Mouse (Mus musculus) v-Abl transformed pro-B cells (cell line): Measurements from ENCODE around the gene 1600012H06Rik.
"Not testable (repeated sequence)": the region's sequence is repeated elsewhere in the genome, so short reads cannot be mapped to it uniquely, and the experiment has no call there.

Experiments
- in situ Hi-C, 2 experiments: fragments of 400-800 bp; cut with MboI; formaldehyde crosslinking; loops; one replicate each; pipeline ENCODE4 v1.15.1; 2025; ENCODE audit not compliant: unreplicated experiment in 2 of 2

Gene 1600012H06Rik

DNA sequence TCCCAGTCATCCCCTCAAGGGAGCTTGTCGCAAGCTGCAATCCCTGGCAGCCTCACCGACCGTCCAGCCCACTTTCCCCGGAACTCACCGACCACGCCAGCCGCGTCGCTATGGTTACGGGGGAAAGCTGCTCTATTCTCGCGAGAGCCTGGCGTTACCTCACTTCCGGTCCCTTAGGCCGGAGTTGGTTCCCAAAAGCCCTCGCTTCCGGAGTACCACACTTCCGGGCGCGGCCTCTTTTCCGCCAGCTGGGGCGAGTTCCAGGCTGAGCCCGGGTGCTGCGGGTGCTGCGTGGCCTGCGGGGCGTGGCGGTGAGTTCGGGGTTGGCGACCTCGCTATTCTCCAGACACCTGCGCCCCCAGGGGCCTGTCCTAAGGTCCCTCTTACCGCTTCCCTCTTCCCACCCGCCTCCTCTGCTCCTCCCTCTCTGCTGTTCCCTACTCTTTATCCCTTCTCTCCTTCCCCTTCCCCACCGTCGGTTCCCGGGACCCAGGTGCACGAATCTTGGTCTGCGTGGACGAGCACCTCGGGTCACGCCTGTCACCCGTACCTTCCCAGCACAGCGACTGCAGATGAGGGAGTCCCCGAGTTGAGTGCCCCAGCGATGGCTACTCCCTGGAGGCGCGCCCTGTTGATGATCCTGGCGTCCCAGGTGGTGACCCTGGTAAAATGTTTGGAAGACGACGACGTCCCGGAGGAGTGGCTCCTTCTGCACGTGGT is at the start of gene 1600012H06Rik, which contains the start of gene Wdr27:
Gene 1600012H06Rik, plus strand, starts transcription at position 176 of the 720 bp plus-strand sequence.
Gene Wdr27, minus strand, starts transcription at position 150 of the 720 bp plus-strand sequence.
- in situ Hi-C loops, result loop anchor here in 1 of 2 experiments (25.0 kb wide), 2 partner anchors 444 to 794 kb away; partner anchors contain the start of genes Dll1 and Fam120b

DNA sequence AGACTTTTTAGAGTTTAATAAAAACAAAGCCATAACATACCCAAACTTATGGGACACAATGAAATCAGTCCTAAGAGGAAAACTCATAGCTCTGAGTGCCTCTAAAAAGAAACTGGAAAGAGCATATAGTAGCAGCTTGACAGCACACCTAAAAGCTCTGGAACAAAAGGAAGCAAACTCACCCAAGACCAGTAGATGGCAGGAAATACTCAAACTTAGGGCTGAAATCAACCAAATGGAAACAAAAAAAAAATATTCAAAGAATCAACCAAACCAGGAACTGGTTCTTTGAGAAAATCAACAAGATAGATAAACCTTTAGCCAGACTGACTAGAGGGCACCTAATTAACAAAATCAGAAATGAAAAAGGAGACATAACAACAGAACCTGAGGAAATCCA is 47.9 kb upstream of the 1600012H06Rik start:
- in situ Hi-C loops, result not testable (repeated sequence)

DNA sequence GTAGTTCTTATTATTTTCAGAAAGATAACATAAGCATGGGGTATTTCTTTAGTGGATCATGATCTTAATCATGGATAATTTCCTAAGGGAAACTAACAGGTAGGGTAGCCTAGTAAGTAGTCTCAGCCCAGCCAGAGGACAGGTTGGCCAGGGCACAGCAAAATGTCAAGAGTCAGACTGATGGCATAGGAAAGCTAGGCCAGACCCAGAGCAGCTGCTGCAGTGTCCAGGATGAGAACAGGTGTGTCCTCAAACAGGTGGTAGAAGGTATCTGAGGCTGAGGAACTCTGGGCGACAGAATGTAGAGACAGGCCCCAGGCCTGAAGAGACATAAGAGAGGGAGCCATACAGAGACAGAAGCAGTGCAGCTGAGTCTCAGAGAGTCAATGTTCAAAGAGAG is 44.0 kb upstream of the 1600012H06Rik start:
- in situ Hi-C loops, result no loop called here

DNA sequence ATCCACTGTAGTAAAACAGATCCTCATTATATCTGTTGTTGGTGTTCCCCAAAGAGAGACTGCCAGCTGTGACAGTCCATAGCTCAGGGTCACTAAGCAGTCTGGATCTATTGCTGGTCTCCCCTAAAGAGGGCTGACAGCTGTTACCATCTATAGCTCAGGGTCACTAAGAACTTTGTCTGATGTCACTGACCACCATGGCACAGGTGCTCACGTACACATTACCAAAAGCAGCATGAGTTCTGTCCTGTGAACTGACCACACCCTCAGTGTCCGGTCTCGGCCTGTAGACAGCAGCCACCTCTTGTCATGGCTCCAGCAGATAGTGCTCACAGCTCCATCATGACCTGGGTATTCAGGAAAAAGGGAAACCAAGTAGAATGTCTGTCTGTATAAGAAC is 39.8 kb upstream of the 1600012H06Rik start:
- in situ Hi-C loops, result loop anchor here (5.0 to 25.0 kb wide), 2 partner anchors 376 to 1866 kb away; no protein-coding TSS in a partner anchor

DNA sequence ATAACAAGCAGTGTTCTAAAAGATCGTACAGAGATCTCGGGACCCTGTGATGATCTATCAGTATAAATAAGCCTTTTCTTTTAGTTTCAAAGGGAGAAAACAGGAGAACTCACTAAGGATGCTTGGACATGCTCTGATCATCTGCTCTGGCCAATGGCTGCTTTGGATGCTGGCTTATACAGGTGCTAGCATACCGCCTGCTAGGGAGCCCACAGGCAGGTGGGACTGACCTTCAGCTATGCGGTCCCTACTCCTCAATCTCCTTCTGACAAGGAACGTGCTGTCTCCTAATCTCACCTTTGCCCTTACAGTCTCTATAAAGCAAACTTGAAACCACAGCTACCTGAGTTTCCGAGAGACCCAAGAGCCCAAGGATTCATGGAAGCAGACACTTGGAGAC is 38.8 kb upstream of the 1600012H06Rik start:
- in situ Hi-C loops, result loop anchor here (5.0 to 25.0 kb wide), 2 partner anchors 377 to 1867 kb away; no protein-coding TSS in a partner anchor

DNA sequence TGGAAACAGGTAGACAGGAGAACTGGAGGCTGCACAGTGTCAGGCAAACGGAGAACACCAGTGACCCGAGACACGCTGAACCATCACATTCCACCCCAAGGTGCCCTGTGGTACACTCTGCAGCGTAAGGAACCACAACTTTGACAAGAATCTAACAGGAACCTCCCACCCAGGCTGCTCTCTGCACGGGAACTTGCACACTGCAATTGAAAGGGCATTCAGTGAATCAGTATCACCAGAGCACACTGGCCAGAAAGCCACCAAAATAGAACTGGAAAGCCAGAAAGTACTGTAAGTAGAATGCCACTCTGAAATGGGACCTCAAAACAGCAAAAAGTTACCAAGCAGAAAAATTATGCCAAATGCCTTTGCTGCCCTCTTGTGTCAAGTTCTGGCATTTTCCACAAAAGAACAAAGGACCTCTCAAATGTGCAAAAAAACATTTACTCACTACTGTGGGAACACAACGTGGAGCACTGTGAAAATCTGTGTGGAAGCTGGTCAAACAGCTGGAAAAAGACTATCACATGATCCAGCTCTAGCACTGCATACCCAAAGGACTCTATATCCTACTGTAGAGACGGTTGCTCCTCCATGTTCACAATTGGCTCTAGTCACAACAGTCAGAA is 38.2 kb upstream of the 1600012H06Rik start:
- in situ Hi-C loops, result loop anchor here (5.0 to 25.0 kb wide), 2 partner anchors 377 to 1867 kb away; no protein-coding TSS in a partner anchor

DNA sequence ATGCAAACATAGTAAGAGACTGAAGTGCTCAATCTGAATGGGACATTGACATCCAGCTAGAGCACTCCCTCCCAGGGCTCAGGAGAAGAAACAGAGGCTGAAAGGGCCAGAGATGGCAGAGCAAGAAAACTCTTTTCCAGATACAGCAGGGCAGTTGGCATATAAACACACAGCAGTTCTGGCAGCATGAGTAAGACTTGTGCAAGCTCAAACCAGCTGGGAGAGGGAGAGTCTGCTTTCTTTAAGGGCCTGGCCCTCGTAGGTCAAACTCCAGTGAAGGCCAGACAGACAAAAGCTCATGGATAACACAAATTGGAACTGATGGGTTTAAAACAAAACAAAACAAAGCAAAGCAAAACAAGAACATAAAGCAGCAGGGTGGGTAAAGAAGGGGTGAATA is 36.4 kb upstream of the 1600012H06Rik start:
- in situ Hi-C loops, result loop anchor here in 1 of 2 experiments (25.0 kb wide), 1 partner anchor 1869 kb away; no protein-coding TSS in a partner anchor

DNA sequence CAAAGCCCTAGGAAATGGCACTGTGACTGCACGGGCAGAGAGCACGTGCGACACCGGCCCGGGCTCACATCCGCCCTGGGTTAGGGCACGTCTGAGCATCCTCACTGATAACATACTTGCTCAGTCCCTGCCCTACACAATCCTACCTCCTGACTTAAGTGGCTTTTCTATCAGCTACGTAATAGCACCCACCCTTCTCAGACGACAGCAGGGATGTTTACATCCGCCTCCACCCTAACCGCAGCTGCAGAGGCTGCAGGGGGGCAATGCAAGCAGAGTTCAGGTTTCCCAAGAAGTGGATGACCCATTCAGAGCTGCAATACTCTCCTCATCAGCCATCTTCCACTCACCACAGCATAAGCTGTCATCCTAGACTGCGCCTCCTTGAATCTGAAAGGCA is 35.8 kb upstream of the 1600012H06Rik start:
- in situ Hi-C loops, result loop anchor here in 1 of 2 experiments (25.0 kb wide), 1 partner anchor 1870 kb away; no protein-coding TSS in a partner anchor

DNA sequence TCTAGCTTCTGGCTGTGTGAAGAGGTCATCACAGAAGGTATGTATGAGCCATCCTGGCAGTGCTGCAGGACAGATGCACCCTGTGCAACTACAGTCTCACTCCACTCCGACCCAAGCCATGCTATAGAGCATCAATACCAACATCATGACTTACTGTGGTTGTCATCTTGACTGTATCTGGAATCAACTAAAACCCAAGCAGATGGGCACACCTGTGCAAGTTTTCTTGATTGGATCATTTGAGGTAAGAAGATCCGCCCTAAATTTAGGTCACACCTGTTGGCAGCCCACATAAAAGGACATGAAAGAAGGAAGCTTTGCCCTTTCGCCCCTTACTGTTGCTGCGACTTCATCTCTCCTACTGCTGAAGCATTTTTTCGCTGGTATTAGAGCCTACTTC is 33.7 kb upstream of the 1600012H06Rik start:
- in situ Hi-C loops, result loop anchor here in 1 of 2 experiments (25.0 kb wide), 1 partner anchor 1872 kb away; no protein-coding TSS in a partner anchor

DNA sequence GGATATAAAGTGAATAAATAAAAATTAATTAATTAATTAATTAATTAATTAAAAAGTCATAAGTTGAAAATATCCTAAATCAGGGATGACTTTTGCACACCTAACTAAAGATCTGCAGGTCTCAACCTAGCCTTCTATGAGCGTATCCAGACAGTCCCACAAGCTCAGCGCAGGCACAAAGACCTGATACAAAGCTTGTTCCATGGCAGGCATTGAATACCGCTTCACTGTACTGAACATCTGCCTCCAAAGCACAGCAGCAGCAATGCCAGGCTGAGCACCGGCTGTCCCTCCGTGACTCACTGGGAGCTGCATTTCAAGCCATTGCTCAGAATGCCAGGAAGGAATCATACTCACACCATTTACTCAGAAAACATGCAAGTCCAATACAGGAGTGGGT is 32.2 kb upstream of the 1600012H06Rik start:
- in situ Hi-C loops, result loop anchor here in 1 of 2 experiments (25.0 kb wide), 1 partner anchor 1873 kb away; no protein-coding TSS in a partner anchor

DNA sequence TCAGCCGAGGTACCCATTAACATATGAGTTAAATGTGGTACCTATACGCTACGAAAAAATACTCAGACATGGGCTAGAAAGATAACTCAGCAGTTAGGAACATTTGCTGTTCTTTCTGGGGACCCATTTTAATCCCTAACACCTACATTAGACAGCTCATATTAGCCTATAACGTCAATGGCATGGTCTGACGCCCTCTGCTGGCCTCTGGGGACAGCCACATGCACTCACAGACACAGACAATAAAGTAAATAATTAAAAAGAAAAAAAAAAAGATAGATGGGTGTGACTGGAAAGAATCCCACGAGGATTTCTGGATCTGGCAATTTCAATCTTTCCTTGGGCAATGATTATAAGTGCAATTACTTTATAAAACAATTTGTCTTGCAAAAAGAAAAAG is 30.6 kb upstream of the 1600012H06Rik start:
- in situ Hi-C loops, result loop anchor here in 1 of 2 experiments (25.0 kb wide), 1 partner anchor 1875 kb away; no protein-coding TSS in a partner anchor

DNA sequence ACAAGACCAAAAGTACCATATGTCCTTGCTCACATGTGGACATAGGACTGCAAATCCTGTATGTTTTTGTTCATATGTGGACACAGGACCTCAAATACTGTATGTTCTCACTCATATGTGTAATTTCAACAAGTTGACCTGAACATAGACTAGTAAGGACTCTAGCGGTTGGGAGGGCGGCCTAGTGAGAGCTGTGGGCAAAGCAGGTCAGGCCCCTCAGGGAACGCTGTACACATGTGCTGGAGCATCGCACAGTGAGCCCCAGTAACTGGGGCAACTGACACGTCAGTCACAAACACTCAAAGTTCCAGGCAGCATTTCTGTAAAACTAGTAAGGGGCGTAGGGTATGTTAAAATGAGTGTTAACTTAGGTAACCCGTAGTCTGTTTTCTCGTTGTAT is 30.0 kb upstream of the 1600012H06Rik start:
- in situ Hi-C loops, result loop anchor here in 1 of 2 experiments (25.0 kb wide), 1 partner anchor 1876 kb away; no protein-coding TSS in a partner anchor

DNA sequence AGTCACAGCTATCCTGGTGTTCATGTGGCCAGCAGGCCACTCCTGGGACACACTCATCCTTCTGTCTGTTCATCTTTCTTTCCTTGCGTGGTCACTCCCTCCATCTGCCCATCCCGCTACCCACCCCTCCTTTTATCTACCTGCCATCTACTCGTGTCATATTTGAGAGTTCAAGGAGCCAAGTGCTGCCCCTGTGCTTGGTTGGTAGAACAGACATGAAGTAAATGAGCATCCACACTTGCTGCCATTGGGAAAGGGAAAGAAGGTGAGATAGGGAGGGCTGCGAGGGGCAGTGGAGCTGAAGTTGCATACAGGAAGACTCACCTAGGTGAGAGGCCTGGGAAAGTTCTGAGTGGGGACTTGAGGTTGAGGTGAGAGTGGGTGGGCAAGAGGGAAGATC is 28.6 kb upstream of the 1600012H06Rik start:
- in situ Hi-C loops, result loop anchor here in 1 of 2 experiments (25.0 kb wide), 1 partner anchor 1877 kb away; no protein-coding TSS in a partner anchor

DNA sequence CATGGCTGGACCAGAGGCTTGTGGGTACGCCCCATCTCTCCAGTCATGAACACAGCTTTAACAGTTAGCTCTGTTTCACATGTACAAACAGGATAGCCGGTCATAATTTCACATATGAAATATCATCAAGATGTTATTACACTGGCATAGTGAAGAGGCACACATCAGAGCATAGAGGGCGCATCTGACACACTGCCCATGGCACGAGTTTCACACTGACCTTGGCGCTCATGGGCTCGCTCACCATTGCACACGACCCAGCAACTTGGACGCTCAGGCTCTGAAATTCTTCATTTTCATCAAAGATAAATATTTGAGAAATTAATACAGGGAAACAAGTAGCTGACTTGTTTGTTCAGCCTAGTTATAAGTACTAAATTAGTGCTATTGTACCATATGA is 25.1 kb upstream of the 1600012H06Rik start:
- in situ Hi-C loops, result loop anchor here in 1 of 2 experiments (25.0 kb wide), 1 partner anchor 1881 kb away; no protein-coding TSS in a partner anchor

DNA sequence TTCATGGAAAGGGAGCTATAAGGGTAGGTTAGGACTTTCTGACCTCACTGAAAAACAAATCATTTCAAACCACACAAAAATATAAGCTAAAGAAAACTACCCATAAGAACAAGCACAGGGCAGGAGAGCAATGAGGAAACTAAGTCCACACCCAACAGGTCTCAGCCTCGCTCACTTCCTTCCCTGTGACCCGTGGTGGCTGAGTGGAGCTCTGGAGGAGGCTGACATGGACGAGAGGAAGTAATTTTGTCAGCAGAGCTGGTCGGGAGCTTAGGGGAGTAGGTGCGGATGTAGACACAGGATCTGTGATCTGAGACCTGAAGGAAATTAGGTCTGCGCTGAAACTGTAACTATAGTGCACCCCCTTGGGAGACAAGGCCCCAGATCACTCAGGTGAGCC is 21.4 kb upstream of the 1600012H06Rik start:
- in situ Hi-C loops, result loop anchor here in 1 of 2 experiments (25.0 kb wide), 1 partner anchor 1884 kb away; no protein-coding TSS in a partner anchor

DNA sequence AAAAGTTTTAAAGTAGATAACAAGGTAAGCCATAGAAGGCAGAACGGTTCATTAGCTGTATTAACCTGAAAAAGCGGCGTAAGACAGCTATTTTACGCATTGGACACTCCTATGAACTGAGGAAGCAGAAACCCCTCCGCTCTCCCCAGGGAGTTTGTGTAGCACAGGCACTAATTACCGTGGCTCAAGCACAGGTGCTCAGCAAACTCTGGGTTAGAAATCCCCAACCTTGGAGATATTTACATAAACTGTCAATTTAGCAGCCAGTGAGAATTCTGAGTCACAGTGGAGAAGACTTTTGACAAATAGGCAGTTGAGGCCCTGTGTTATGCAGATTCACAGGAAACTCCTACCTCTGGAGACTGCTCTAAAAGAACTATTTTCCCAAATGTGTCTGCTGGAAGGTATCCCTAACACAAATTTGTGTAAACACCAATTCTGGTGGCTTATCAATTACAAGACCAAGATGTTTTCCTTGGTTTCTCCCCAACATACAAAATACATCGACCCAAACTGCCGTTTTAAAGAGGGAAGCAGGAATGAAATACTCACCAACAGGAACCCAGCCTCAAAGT is 15.3 kb upstream of the 1600012H06Rik start:
- in situ Hi-C loops, result loop anchor here in 1 of 2 experiments (25.0 kb wide), 2 partner anchors 460 to 810 kb away; partner anchors contain the start of genes Dll1 and Fam120b

DNA sequence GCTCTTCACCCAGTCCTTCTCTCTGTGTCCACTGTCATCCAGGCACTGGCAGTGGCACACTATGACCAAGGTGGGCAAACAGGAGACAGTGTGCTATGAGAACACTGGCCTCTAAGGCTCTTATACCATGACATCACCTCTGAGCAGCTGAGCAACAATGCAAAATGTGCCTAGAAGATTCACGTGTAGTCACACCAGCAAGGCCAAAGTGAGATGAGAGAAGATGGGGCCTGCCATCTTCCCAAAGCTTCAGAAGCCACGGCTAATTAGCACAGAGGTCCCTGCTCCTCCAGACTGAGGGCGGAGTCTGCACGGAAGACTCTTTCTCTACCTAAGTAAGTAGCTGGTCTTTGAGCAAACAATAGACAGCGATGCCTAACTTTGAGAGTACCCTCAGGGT is 14.4 kb upstream of the 1600012H06Rik start:
- in situ Hi-C loops, result loop anchor here in 1 of 2 experiments (25.0 kb wide), 2 partner anchors 459 to 809 kb away; partner anchors contain the start of genes Dll1 and Fam120b

DNA sequence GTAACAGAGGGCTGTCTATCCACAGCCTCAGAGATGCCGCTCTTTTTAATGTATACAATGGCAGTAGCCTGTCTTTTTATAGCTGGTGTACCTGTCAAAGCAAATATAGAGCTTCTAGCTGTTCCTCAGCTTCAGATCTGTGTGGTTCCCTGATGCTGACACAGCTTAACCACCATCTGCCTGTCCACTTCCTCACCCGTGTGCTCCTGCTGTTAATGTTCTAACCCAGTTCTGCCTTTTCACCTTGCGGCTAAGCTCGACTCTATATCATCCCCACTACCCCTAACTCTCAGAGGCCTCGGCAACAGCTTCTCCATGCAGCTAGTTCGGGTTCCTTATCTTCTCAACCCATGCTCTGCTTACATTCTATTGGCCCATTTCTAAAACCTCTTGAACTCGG is 12.3 kb upstream of the 1600012H06Rik start:
- in situ Hi-C loops, result loop anchor here in 1 of 2 experiments (25.0 kb wide), 2 partner anchors 457 to 807 kb away; partner anchors contain the start of genes Dll1 and Fam120b

DNA sequence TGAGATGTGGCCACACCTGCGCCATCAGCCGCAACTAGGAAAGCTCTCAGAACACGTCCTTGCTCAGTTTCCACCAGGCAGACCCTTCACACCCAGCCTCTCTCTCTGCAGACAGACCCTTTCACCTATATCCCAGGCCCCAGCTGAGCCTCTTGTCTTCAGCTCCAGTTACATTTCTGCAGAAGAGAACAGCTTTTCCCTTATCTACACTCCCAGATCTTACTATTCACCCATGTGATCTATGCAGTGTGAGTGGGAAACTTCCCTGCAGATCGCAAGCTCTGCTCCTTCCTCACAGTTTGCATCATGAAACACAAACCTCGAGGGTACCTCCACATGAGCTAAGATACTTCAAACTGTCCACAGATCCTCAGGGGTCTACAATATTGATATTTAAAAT is 11.5 kb upstream of the 1600012H06Rik start:
- in situ Hi-C loops, result loop anchor here in 1 of 2 experiments (25.0 kb wide), 2 partner anchors 456 to 806 kb away; partner anchors contain the start of genes Dll1 and Fam120b

DNA sequence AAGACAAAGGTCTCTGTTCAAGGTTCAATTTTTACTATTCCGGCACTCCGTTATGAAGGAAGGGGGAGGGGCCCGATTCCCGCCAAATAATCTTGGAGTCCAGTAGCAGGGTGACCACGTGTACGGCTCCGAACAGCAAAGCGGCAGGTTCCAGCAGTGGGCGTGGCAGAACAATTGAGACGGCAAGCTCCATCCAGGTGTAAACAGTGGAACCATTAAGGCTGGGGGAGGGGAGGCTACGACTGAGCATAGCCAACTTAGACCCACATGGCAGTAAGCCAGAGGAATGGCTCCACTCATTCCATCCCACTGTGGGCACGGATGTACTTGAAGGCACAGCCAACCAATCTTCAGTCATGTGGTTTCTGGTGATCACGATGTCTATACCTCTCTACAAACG is 7.7 kb upstream of the 1600012H06Rik start:
- in situ Hi-C loops, result loop anchor here in 1 of 2 experiments (25.0 kb wide), 2 partner anchors 452 to 802 kb away; partner anchors contain the start of genes Dll1 and Fam120b
